Mouse (Mus musculus) central nervous system, embryonic 14 days (tissue): ENCODE data around the gene Opn3. TPM values are rescaled to one million over a fixed set of nuclear protein-coding genes. Genes with fewer than 3 reads are reported as not detected.

Experiments
- polyA plus RNA-seq: library from polyadenylated mRNA; depleted of rRNA; stranded (reverse); fragments of >200 nt; gene quantifications from 2 replicates; pipeline ENCODE4 v1.2.3, GENCODE M21; 2012; rRNA removed

Gene Opn3
- 3.2 and 4.4 TPM in 2 replicates for polyA plus RNA-seq

DNA sequence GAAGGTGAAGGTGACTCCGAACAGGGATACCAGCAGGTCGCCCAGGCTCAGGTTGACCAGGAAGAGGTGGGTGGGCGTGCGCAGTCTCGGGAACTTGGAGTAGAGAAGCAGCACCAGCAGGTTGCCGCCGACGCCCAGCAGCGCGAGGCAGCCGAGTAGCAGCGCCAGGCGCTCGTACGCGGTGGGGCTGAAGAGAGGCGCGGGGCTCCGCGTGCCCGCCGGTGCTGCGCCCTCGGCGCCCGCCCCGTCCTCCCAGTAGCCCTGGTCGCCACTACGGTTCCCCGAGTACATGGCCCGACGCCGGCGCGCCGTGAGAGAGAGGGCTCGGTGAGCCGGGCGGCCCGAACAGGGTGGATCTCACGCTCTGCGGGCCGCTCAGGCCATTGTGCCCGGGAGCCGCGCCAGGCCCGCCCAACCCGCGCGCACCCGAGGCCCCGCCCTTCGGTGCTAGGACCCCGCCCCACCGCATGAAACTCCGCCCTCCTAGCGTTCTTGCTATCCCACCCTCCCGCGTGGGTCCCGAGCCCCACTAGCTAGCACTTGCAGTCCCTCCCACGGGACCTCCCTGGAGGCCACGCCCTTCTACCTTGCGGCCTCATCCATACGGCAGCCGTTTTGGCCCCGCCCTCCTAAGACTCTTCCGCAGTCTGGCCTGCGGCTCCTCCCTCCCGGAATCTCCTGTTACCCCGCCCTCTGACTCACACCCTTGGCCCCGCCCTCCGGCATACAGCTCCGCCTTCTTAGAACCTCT, at the start of gene Opn3, which contains the start of gene Chml:
TSS of gene Opn3 (minus strand) at position 531 of the 751 bp plus-strand sequence.
TSS of gene Chml (minus strand) at position 656 of the 751 bp plus-strand sequence.

DNA sequence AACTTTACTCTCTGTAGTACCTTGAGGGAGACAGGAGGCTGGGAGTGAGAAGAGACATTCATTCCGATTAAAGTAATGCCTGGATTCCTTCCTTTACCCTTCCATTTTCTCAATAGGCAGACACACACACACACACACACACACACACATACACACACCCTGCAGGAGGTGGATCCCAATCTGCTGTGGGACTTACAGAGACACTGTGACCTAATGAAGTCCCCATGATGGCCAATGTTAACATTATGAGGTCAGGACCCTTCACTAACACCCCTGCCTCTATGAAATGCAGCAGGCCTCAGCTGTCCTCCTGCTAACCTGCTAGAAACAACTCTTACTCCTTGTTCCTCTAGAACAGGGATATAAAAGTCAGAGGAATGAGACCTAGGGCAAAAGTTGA, 5.7 kb upstream of the Opn3 start, which contains the start of gene Wdr64:
TSS of gene Wdr64 (plus strand) at position 301 of the 400 bp plus-strand sequence.

DNA sequence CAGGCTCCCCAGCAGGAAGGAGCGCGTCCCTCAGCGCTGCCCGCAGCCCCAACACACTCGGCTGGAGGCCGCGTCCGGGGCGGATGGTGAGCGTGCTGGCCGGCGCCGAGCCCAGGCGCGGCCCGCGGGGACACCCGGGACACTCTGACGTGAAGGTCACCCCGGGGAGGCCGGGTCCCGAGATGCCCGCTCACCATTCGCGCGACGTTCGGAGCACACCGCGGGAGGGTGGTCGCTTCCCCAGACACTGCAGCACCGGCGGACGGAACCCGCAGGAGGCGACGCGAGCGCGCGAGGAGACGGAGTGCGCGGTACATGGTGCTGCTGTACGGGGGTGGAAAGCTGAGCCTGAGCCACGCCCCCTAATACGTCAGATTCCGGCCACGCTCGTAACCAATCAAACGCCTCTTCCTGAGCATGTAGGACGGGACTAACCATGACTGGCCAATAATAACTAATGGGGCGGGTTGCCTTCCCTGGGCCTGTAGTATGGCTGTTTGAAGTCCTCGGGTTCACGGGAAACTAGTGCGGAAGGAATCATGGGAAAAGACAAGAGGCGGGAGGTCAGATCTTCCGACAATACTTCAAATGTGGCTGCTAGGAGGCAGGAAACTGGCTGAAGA, 67.2 kb downstream of the Opn3 start, which contains the start of gene Fh1:
TSS of gene Fh1 (minus strand) at position 379 of the 623 bp plus-strand sequence.

DNA sequence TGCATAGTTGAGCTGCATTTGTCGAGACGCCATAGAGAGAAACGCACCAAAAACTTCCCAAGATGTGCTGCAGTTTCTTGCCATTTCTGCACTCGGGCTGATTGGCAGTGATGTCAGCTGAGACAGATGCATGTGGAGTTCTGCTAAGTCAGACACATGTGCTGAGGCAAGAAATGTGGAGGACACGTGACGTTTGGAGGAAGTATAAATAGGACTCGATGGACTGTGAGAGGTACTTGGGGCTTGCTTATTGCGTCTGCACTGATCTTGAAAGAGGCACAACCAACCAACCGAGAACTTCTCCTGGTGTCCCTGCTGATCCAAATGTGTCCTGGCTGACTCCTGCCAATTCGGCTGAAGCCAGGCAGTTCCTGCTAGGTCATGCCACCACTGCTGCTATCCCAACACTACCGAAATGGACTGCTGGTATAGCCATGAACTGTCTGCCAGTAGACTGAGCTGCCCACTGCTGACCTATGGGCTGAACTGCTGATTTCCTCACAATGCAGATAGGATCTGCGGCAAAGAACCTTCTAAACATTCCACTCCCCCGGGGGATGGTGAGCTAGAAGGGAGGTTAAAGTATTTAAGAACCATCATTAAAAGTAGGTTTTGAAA, 72.7 kb downstream of the Opn3 start, which contains the start of gene Kmo:
TSS of gene Kmo (plus strand) at position 568 of the 618 bp plus-strand sequence.

Other genes starting within 250 kb of the Opn3 start
- gene Rgs7, start 200.3 kb downstream of the Opn3 start, polyA plus RNA-seq = 17.3 and 20.1 TPM in 2 replicates
- gene Kmo, start 72.4 kb downstream of the Opn3 start, polyA plus RNA-seq = 0.07 and 0.13 TPM in 2 replicates
- 80.1 and 83.5 TPM in 2 replicates for gene Fh1, start 67.1 kb downstream of the Opn3 start, polyA plus RNA-seq
- 3.7 and 3.9 TPM in 2 replicates for gene Chml, start 125 bp upstream of the Opn3 start, polyA plus RNA-seq
- gene Wdr64, start 5.8 kb upstream of the Opn3 start, polyA plus RNA-seq = 0.05 TPM in 1 of 2 replicates, not detected in the other
- 8.1 and 8.8 TPM in 2 replicates for gene Exo1, start 187.8 kb upstream of the Opn3 start, polyA plus RNA-seq
- gene Gm38100, start 227.6 kb upstream of the Opn3 start, polyA plus RNA-seq = 0.04 TPM in 1 of 2 replicates, not detected in the other